Mouse (Mus musculus) gastrocnemius, postnatal 14 days (tissue): Measurements from ENCODE around the gene Pnpo. TPM values are rescaled to one million over a fixed set of nuclear protein-coding genes. Genes with fewer than 3 reads are reported as not detected.

ENCODE experiments used
- DNase-seq: peaks from one replicate; pipeline ENCODE4 v3.0.0; 2021; ENCODE audit warnings: mixed read lengths
- intact Hi-C: fragments of 180-260 bp; cut with DNase I; formaldehyde crosslinking; loops from one replicate; pipeline ENCODE4 v1.15.1; 2025; ENCODE audit warnings: low total_unique reads
- total RNA-seq, 2 experiments: library from RNA; stranded (reverse); gene quantifications; 2 replicates each; pipeline ENCODE4 v1.2.3; 2021

Gene Pnpo
- total RNA-seq, 2 experiments from 2014 or later, result 8.5 to 9.5 TPM

DNA sequence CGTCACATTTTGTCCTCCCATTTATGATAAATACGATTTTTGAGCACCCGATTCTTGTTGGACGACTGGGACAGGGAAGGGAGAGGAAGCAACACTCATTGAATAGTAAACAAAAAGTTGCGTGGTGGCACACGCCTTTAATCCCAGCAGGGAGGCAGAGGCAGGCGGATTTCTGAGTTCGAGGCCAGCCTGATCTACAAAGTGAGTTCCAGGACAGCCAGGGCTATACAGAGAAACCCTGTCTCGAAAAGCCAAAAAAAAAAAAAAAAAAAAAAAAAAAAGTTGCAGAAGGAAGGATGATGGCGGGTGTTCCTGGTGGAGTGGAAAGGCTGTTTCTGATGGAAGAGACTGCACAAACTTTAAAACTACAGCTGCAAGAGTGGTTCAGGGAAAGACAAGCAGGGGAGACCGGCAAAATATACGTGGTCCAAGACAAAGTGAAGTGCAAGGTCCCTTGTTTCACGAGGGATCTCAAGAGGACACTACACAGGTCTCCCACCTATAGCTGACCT, 26.8 kb downstream of the Pnpo start:
- intact Hi-C loops, result loop anchor here (5.0 kb wide), 1 partner anchor 45 kb away; no protein-coding TSS in a partner anchor
- no peak for DNase-seq

- peak; percentile 99 for DNase-seq
- intact Hi-C loops, result loop anchor here (5.0 kb wide), 1 partner anchor 46 kb away; no protein-coding TSS in a partner anchor
Observed at GRCm38 (mm10) chr11:96916044-96916884, 27.5 kb downstream of the Pnpo start, which contains the start of gene Cdk5rap3. Gene Cdk5rap3 (minus strand): TSS chr11:96916496.

- no peak for DNase-seq
- intact Hi-C loops, result loop anchor here (5.0 kb wide), 1 partner anchor 115 kb away; the partner anchor contains the start of gene Scrn2
Observed at GRCm38 (mm10) chr11:96912682-96913081, 31.1 kb downstream of the Pnpo start.

DNA sequence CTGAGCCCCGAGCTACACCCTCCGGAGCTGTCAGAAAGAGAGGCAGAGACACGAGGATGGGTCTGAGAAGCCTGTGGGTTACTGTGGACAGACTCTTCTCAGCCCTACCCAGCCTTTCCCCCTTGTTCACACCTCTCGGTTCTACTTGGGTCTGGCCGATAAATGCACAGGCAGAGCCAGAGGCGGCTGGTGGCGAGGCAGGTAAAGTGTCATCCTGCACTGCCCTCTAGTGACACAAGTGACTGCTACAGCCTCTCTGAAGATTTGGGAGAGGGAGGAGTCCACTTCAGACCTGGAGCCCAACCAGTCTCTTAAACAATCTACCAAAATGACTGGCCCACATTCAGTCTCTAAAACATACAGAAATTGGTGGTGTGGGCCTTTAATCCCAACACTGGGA, 33.8 kb downstream of the Pnpo start:
- DNase-seq, result peak; percentile 81
- intact Hi-C loops, result loop anchor here (5.0 kb wide), 1 partner anchor 117 kb away; the partner anchor contains the start of gene Scrn2

- intact Hi-C loops, result loop anchor here (2.0 kb wide), 1 partner anchor 38 kb away; no protein-coding TSS in a partner anchor
- no peak for DNase-seq
Observed at GRCm38 (mm10) chr11:96908594-96908993, 35.2 kb downstream of the Pnpo start.

DNA sequence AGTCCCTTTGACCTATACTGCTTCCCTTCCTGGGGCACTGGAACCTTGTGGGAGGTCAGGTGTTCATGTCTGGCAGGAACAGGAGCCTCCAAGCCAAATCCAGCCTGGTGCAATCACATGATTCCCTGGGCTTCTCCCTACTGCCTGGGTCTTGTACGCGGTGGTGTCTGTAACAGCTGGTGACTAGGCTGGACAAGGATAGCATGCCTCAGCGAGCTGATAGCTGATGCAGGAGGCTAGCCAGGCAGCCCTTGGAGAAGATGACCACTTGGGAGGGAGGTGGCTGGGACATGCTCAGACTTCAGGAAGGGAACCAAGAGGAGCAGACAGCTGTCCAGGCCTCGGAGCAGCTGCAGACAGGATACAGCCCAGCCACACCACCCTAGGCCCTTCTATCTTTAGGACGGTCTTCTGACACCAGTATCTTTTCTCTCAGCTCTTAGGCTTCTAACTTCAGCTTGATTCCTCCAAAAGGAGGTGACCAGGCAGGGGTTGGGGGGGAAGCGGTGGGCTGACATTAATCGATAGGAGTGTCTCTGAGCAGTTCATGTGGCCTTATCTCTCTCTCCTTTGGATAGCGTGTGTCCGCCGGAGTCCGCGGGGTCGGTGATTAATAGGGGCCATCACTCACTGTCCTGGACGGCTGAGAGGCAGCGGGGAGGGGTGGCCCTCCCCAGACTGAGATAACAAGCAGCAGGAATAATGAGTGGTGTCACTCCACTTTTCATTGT, 37.2 kb downstream of the Pnpo start:
- intact Hi-C loops, result no loop called here
- peak; percentile 80 for DNase-seq

GRCm38 (mm10) chr11:96902639-96903635, 40.8 kb downstream of the Pnpo start:
- intact Hi-C loops, result no loop called here
- DNase-seq, result peak; percentile 49

- no peak for DNase-seq
- intact Hi-C loops, result no loop called here
Observed at GRCm38 (mm10) chr11:96901332-96901731, 42.5 kb downstream of the Pnpo start.

DNA sequence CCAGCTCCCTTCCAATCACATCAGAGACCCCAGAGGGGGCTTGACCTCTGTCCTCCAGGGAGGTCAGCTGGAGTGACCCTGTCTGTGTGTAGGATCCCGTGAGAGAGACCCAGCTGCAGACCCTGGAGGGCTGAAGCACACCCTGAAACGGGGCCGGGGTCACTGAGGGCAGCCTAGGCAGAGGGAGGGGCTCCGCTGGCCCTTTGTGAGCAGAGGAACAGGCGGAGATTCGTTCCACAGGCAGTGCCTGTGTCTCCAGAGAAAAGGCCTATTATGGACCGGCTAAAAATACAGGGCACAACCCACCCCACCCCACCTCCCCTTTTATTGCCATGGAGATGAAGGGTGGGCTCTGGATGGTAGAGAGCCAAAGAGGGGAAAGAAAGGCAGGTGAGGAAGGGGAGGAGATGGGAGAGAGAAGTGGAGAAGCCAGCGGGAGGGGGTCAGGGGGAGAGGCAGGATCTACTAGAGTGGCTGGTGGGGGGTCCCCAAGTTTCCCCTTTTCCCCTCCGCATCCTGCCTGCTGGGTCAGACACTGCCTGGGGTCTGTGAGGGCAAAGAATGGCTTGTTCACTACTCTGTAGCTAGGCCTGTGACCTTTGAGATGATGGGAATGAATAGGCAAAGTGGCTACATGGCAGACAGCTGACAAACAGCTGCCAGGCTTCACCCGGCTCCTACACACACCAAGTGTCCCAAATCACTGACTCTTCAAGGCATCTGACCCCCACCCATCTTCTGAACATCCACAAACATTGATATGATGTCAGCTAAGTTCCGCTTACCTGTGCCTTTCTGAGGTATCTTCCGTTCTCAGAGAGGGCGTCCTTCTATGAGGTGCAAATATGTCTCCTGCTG, 44.1 kb downstream of the Pnpo start:
- DNase-seq, result no peak
- intact Hi-C loops, result no loop called here

DNA sequence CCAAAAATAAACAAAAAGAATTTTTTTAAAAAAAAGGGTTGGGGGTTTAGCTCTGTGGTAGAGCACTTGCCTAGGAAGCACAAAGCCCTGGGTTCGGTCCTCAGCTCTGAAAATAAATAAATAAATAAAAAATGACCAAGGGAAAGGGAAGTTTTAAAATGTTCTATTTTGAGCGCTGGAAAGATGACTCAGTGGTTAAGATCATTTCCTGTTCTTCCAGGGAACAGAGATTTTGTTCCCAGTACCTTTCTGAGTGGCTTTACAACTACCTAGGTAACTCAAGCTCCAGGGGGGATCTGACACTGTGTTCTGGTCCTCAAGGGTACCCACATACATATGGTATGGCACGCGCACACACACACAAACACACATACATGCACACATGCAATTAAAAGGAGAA, 47.9 kb downstream of the Pnpo start:
- intact Hi-C loops, result no loop called here
- DNase-seq, result no peak

DNA sequence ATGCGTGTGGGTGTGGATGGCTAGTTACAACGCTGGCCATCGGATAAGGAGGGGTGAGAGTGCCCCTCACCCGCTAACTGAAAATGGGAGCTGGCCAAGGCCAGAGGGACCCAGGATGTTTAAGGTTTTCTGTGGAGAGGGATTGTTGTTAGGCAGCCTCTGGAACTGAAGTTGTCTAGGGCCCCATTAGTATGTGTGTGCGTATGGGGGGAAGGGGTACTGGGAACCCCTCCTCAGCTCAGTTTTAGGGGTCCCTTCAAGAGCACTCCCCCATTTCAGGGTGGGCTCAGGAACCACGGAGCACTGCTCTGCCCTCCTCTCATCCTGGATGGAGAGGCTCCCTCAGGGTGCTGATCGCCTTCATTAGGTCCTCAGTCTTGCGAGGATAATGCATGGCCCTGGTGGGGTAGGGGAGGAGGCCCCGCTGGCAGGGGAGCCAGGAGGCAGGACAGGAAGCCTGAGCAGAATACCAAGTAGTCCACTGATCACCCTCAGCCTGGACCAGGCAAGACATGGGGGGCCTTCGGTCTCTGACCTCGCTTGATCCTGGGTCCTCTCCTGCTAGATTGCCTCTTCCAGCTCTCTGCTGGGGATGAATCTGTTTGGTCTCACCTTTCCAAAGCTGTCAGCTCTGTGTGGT, 50.5 kb downstream of the Pnpo start:
- DNase-seq, result no peak
- intact Hi-C loops, result no loop called here

DNA sequence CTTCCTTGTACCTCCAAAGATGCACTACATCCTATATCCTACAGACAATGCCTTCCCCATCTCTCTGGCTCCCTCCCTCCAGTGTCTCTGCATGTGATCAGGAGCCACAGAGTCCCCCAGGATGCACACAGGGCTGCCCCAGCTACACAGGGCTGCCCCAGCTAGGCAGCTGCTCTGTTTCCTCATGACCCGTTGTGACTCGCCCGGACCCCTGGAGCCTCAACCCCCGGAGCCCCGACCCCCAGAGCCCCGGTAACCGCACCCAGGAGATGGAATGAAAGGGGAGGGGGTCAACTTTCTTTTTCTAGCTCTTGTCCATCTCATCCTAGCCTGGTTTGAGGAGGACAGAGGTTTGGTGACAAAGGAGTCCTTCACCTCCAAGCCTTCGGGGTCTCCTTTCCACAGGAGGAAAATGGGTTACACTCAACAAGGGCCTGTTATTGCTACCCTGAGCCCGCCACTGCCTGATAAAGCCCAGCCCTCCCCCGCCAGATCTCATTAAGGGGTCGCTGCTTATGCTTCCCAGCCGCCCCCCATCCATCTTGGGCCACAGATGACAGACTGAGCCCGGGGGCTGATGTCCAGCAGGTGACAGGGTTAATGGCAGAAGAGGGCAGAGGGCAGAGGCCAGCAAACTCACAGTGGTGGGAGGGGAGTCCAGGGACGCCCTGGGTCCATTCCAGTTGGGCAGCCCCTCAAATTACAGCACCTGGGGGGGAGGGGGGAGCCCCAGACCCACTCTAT, 51.8 kb downstream of the Pnpo start:
- intact Hi-C loops, result no loop called here
- no peak for DNase-seq

Other genes starting within 250 kb of the Pnpo start
- gene Snx11, start 166.4 kb downstream of the Pnpo start, total RNA-seq, result 10 to 100 TPM in 1 of 2 experiments, 1 to 10 TPM in 1; 7.7 to 11.0 TPM
- gene Cbx1, start 154.9 kb downstream of the Pnpo start, total RNA-seq, result 10 to 100 TPM; 36.4 to 37.5 TPM
- 100 to 1,000 TPM; 241 to 268 TPM for gene Nfe2l1, start 114.0 kb downstream of the Pnpo start, total RNA-seq
- gene Copz2, start 94.1 kb downstream of the Pnpo start, total RNA-seq, result 10 to 100 TPM; 28.3 to 36.3 TPM
- gene Cdk5rap3, start 27.5 kb downstream of the Pnpo start, total RNA-seq, result 10 to 100 TPM; 26.5 to 30.0 TPM
- not detected for gene Prr15l, start 15.9 kb downstream of the Pnpo start, total RNA-seq
- 10 to 100 TPM; 13.1 to 13.6 TPM for gene Sp2, start 39.0 kb upstream of the Pnpo start, total RNA-seq
- under 1 TPM; 0.10 to 0.11 TPM for gene Sp6, start 69.4 kb upstream of the Pnpo start, total RNA-seq
- 10 to 100 TPM in 1 of 2 experiments, 1 to 10 TPM in 1; 8.9 to 10.4 TPM for gene Scrn2, start 86.0 kb upstream of the Pnpo start, total RNA-seq
- not detected for gene Lrrc46, start 97.4 kb upstream of the Pnpo start, total RNA-seq
- gene Mrpl10, start 97.6 kb upstream of the Pnpo start, total RNA-seq, result 10 to 100 TPM; 39.8 to 44.0 TPM
- gene Osbpl7, start 106.6 kb upstream of the Pnpo start, total RNA-seq, result 1 to 10 TPM; 2.7 to 3.3 TPM
- 1 to 10 TPM in 1 of 2 experiments, under 1 TPM in 1; 0.97 to 1.4 TPM for gene Tbx21, start 171.3 kb upstream of the Pnpo start, total RNA-seq
- 1 to 10 TPM; 5.2 to 6.5 TPM for gene Tbkbp1, start 207.5 kb upstream of the Pnpo start, total RNA-seq
- gene Kpnb1, start 243.9 kb upstream of the Pnpo start, total RNA-seq, result 10 to 100 TPM; 55.8 to 65.2 TPM